Comparison of ENCODE assay signal across 21 mouse cellular contexts in the genomic region with DNA sequence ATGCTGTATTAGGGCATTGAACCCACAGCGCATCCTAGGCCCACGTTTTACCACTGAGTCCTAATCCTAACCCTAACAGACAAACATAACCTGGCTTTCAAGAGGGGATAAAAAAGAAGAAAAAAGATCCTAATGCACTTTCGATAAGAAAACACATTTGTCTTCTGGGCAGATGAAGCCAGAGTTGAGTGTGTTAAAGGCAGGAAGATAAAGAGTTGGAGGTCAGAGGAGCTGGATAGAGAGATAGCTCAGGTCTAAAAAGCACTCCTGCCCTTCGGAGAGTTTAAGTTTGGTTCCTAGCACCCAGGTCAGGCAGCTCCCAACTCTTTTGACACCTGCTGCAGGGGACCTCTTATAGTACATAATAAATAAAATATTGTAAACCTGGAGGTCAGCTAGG. TPM values are rescaled to one million over a fixed set of nuclear protein-coding genes. Genes with fewer than 3 reads are reported as not detected.
DNase-seq lines count a peak whose midpoint lies in the region; ATAC-seq lines count a peak whose summit lies in the region.
"Had no signal": no experiment of that assay in that cellular context is flagged by ENCODE, and none has a peak within 500 bp of the region (broad histone marks: within the 10 kb centered on the region; RNA-seq: fewer than 3 reads in every experiment).

No protein-coding gene starts in this region.

- no peak overlapping the region for H3K4me2 ChIP-seq in liver, embryonic 11.5 days
- no peak overlapping the region for H3K4me2 ChIP-seq in liver, embryonic 13.5 days
- H3K4me2 ChIP-seq in midbrain, embryonic 11.5 days, result no peak overlapping the region
- H3K4me2 ChIP-seq: forebrain, embryonic 15.5 days; heart, embryonic 12.5 days; hindbrain, embryonic 13.5 days; limb, embryonic 12.5 days had no signal

- DNase-seq in liver, embryonic 11.5 days (ENCODE audit: low spot score), result no peak
- DNase-seq in liver, result no peak
- DNase-seq in liver, embryonic 13.5 days, result no peak
- DNase-seq in cerebellum, postnatal 4 days (ENCODE audit: low spot score in 2 of 2), result no peak
- DNase-seq in midbrain, embryonic 11.5 days (ENCODE audit: low spot score, missing footprints), result no peak
- DNase-seq: adrenal gland, adult 2 months; B cell, adult 2 months; cerebellum, postnatal 14 days; gastrocnemius, postnatal 25 days; heart, postnatal 4 days; layer of hippocampus, adult 9-11 months; thymus, adult 2 months; thymus, postnatal 4 days had no signal

- no peak overlapping the region for H3K4me3 ChIP-seq in liver, embryonic 11.5 days (ENCODE audit: low read depth, low read length)
- H3K4me3 ChIP-seq in liver, embryonic 13.5 days (replicated peaks), result no peak overlapping the region
- H3K4me3 ChIP-seq in midbrain, embryonic 11.5 days (ENCODE audit: low read depth, low read length), result no peak overlapping the region
- H3K4me3 ChIP-seq: forebrain, embryonic 15.5 days; heart, embryonic 12.5 days; hindbrain, embryonic 13.5 days; limb, embryonic 12.5 days had no signal

- no peaks in the 10 kb centered on the region for H3K27me3 ChIP-seq in liver, embryonic 11.5 days (replicated peaks; ENCODE audit: control insufficient read depth, insufficient read depth, low read length)
- H3K27me3 ChIP-seq in liver, embryonic 13.5 days, result no peaks in the 10 kb centered on the region
- no peaks in the 10 kb centered on the region for H3K27me3 ChIP-seq in midbrain, embryonic 11.5 days (ENCODE audit: control insufficient read depth, insufficient read depth, low read length)
- H3K27me3 ChIP-seq: forebrain, embryonic 15.5 days; heart, embryonic 12.5 days; hindbrain, embryonic 13.5 days; limb, embryonic 12.5 days had no signal

- no peaks in the 10 kb centered on the region for H3K9me3 ChIP-seq in liver, embryonic 11.5 days (ENCODE audit: control insufficient read depth, low read length)
- H3K9me3 ChIP-seq in liver, embryonic 13.5 days (replicated peaks), result no peaks in the 10 kb centered on the region
- H3K9me3 ChIP-seq in midbrain, embryonic 11.5 days (ENCODE audit: control insufficient read depth, low read length), result no peaks in the 10 kb centered on the region
- H3K9me3 ChIP-seq: forebrain, embryonic 15.5 days; heart, embryonic 12.5 days; hindbrain, embryonic 13.5 days; limb, embryonic 12.5 days had no signal

- H3K9ac ChIP-seq in liver, embryonic 11.5 days (ENCODE audit: low read depth, low read length), result no peak overlapping the region
- peak overlapping the region; percentile 3; the same call in 1 of the 2 replicates for H3K9ac ChIP-seq in liver, embryonic 13.5 days
- no peak overlapping the region for H3K9ac ChIP-seq in midbrain, embryonic 11.5 days (ENCODE audit: low read length)
- H3K9ac ChIP-seq: forebrain, embryonic 15.5 days; heart, embryonic 12.5 days; hindbrain, embryonic 13.5 days; limb, embryonic 12.5 days had no signal

- peaks cover 12% of the 10 kb centered on the region for H3K4me1 ChIP-seq in liver, embryonic 11.5 days (replicated peaks; ENCODE audit: control insufficient read depth, insufficient read depth, low read length)
- H3K4me1 ChIP-seq in liver, embryonic 13.5 days (replicated peaks), result peaks cover 58% of the 10 kb centered on the region
- 0 out of 2 replicates have a peak, but pooled peaks cover 2% of the 10 kb centered on the region for H3K4me1 ChIP-seq in midbrain, embryonic 11.5 days (ENCODE audit: control insufficient read depth, insufficient read depth, low read length)
- H3K4me1 ChIP-seq: hindbrain, embryonic 13.5 days had no signal

- peak overlapping the region; percentile 64; the same call in 1 of the 2 replicates for H3K27ac ChIP-seq in liver, embryonic 11.5 days (ENCODE audit: low read depth, low read length)
- H3K27ac ChIP-seq in liver, embryonic 13.5 days, result peak overlapping the region; percentile 65
- no peak overlapping the region for H3K27ac ChIP-seq in midbrain, embryonic 11.5 days (ENCODE audit: low read depth, low read length)
- H3K27ac ChIP-seq: forebrain, embryonic 15.5 days; hindbrain, embryonic 13.5 days; limb, embryonic 12.5 days had no signal

- peak; percentile 57; the same call in 1 of the 2 replicates for ATAC-seq in liver, embryonic 11.5 days (replicated peaks; ENCODE audit: low FRiP score)
- ATAC-seq in liver, embryonic 13.5 days (ENCODE audit: low read depth), result peak; percentile 60
- peak; percentile 42 for ATAC-seq in megakaryocyte progenitor cell, adult 5-6 weeks (replicated peaks; ENCODE audit: poor library complexity)
- ATAC-seq in midbrain, embryonic 11.5 days (ENCODE audit: low FRiP score), result no peak
- ATAC-seq: activated CD4-positive, CD25-positive, alpha-beta regulatory T cell, adult 4 months; forebrain, embryonic 15.5 days; lung, postnatal 0 days; midbrain, embryonic 16.5 days had no signal

- H3K36me3 ChIP-seq in liver, embryonic 11.5 days (ENCODE audit: control insufficient read depth, insufficient read depth, low read length), result peaks cover 13% of the 10 kb centered on the region
- peaks cover 49% of the 10 kb centered on the region for H3K36me3 ChIP-seq in liver, embryonic 13.5 days
- H3K36me3 ChIP-seq in midbrain, embryonic 11.5 days (ENCODE audit: control insufficient read depth, insufficient read depth, low read length), result peaks cover 2% of the 10 kb centered on the region; the same call in 1 of the 2 replicates
- H3K36me3 ChIP-seq: hindbrain, embryonic 13.5 days had no signal

- 68% methylated on average over 4 of the region's 4 CpGs for WGBS in liver, embryonic 11.5 days
- 52% methylated on average over 4 of the region's 4 CpGs for WGBS in liver, embryonic 13.5 days (ENCODE audit: insufficient replicate concordance)
- 86% methylated on average over 4 of the region's 4 CpGs for WGBS in midbrain, embryonic 11.5 days

RNA-seq across cellular contexts. Expression of gene Slc16a1, which starts 21.3 kb away (rescaled TPM):
- polyA plus RNA-seq in liver, embryonic 11.5 days (2014; fragmentation: Nextera tagmentation; extraction: Ambion mirVana), result 92.2 and 109 TPM in 2 replicates
- 81.9 and 106 TPM in 2 replicates for polyA plus RNA-seq in liver, embryonic 13.5 days (2015; fragmentation: Nextera tagmentation; extraction: Ambion mirVana)
- total RNA-seq in megakaryocyte progenitor cell, adult 5-6 weeks (2015), result 59.7 and 60.3 TPM in 2 replicates
- total RNA-seq in megakaryocyte progenitor cell, adult 5-6 weeks (2017), result 92.8 and 104 TPM in 2 replicates
- polyA plus RNA-seq in midbrain, embryonic 11.5 days (2014; fragmentation: Nextera tagmentation; extraction: Ambion mirVana), result 31.9 and 36.3 TPM in 2 replicates
